Mouse (Mus musculus) mouse trophoblast stem cell (cell line): ENCODE results near the gene Bpifb6.

ENCODE experiments used
- in situ Hi-C, 2 experiments: fragments of 300-500 bp; cut with MseI, MboI; formaldehyde crosslinking; loops; 2 replicates in 1 of 2; 3 replicates in 1 of 2; pipeline ENCODE4 v1.15.1; 2025

Gene Bpifb6

GRCm38 (mm10) chr2:153900088-153900487 lies at the start of gene Bpifb6:
Gene Bpifb6, plus strand, starts transcription at chr2:153900388.
- in situ Hi-C loops: no loop called here

GRCm38 (mm10) chr2:153851030-153851360 lies 49.2 kb upstream of the Bpifb6 start:
- in situ Hi-C loops: no loop called here

- in situ Hi-C loops: no loop called here
Measured at GRCm38 (mm10) chr2:153853544-153853943, 46.6 kb upstream of the Bpifb6 start.

- in situ Hi-C loops: no loop called here
Measured at GRCm38 (mm10) chr2:153859581-153859980, 40.6 kb upstream of the Bpifb6 start.

- in situ Hi-C loops: no loop called here
Measured at GRCm38 (mm10) chr2:153860315-153860714, 39.9 kb upstream of the Bpifb6 start.

- in situ Hi-C loops: no loop called here
Measured at GRCm38 (mm10) chr2:153860715-153861114, 39.5 kb upstream of the Bpifb6 start.

- in situ Hi-C loops: no loop called here
Measured at GRCm38 (mm10) chr2:153861960-153862359, 38.2 kb upstream of the Bpifb6 start.

GRCm38 (mm10) chr2:153870984-153871383 lies 29.2 kb upstream of the Bpifb6 start, which contains the start of gene Sun5:
Gene Sun5, minus strand, starts transcription at chr2:153871084.
- in situ Hi-C loops: no loop called here

GRCm38 (mm10) chr2:153874745-153875144 lies 25.4 kb upstream of the Bpifb6 start, which contains the start of gene Bpifb2:
Gene Bpifb2, plus strand, starts transcription at chr2:153875045.
- in situ Hi-C loops: no loop called here

GRCm38 (mm10) chr2:153899111-153899510 lies 1.1 kb upstream of the Bpifb6 start:
- in situ Hi-C loops: no loop called here

GRCm38 (mm10) chr2:153902726-153903125 lies 2.5 kb downstream of the Bpifb6 start:
- in situ Hi-C loops: no loop called here

- in situ Hi-C loops: no loop called here
Measured at GRCm38 (mm10) chr2:153906626-153907025, 6.4 kb downstream of the Bpifb6 start.

- in situ Hi-C loops: no loop called here
Measured at GRCm38 (mm10) chr2:153914151-153914550, 14.0 kb downstream of the Bpifb6 start.

- in situ Hi-C loops: no loop called here
Measured at GRCm38 (mm10) chr2:153917930-153918329, 17.7 kb downstream of the Bpifb6 start, which contains the start of gene Bpifb3. Gene Bpifb3, plus strand, starts transcription at chr2:153918230.

GRCm38 (mm10) chr2:153921246-153921645 lies 21.1 kb downstream of the Bpifb6 start:
- in situ Hi-C loops: no loop called here

GRCm38 (mm10) chr2:153929871-153930413 lies 29.8 kb downstream of the Bpifb6 start:
- in situ Hi-C loops: no loop called here

GRCm38 (mm10) chr2:153931125-153931524 lies 30.9 kb downstream of the Bpifb6 start:
- in situ Hi-C loops: no loop called here

GRCm38 (mm10) chr2:153933311-153933710 lies 33.1 kb downstream of the Bpifb6 start:
- in situ Hi-C loops: no loop called here

- in situ Hi-C loops: no loop called here
Measured at GRCm38 (mm10) chr2:153935348-153935747, 35.2 kb downstream of the Bpifb6 start.

- in situ Hi-C loops: no loop called here
Measured at GRCm38 (mm10) chr2:153937843-153938242, 37.7 kb downstream of the Bpifb6 start, which contains the start of gene Bpifb4. Gene Bpifb4, plus strand, starts transcription at chr2:153938212.

- in situ Hi-C loops: no loop called here
Measured at GRCm38 (mm10) chr2:153943537-153943936, 43.3 kb downstream of the Bpifb6 start.

- in situ Hi-C loops: no loop called here
Measured at GRCm38 (mm10) chr2:153944567-153944966, 44.4 kb downstream of the Bpifb6 start.

GRCm38 (mm10) chr2:153952897-153953296 lies 52.7 kb downstream of the Bpifb6 start:
- in situ Hi-C loops: no loop called here

- in situ Hi-C loops: no loop called here
Measured at GRCm38 (mm10) chr2:153953836-153954235, 53.6 kb downstream of the Bpifb6 start.
